Mouse (Mus musculus) lung, adult 2 months (tissue): Measurements from ENCODE around the gene Vgll4.

Experiments
- CTCF ChIP-seq: fragments of 200-500 bp; IDR thresholded peaks from 2 replicates; pipeline ENCODE4 v1.5.1; 2011; ENCODE audit warnings: mild to moderate bottlenecking, low read length, control low read depth; ENCODE audit not compliant: insufficient read depth
- POLR2A ChIP-seq: fragments of 200-500 bp; IDR thresholded peaks from 2 replicates; pipeline ENCODE4 v1.6.1; 2011; ENCODE audit warnings: low read depth, mild to moderate bottlenecking, control low read depth, low read length, borderline replicate concordance; ENCODE audit errors: extremely low read depth

DNA sequence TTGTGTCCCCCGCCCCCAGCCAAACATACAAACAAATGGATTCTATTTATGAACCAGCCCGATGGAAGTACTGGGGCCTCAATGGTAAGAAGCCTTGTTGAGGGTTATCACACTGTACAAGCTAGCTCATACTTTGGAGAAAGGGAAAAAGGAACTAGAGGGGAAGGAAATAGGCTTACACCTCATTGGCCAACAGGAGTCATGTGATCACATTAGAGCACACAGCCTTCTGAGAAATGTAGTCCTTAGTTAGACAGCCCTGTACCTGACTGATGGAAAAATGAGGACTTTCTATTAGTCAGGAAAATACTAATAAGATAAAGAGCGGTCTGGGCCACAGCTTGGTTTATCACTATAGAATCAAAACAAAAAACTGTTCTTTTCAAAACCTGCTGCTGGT, 138.0 kb downstream of the Vgll4 start:
- no peak for TF ChIP-seq POLR2A
- no peak for TF ChIP-seq CTCF
